In the genomic region with DNA sequence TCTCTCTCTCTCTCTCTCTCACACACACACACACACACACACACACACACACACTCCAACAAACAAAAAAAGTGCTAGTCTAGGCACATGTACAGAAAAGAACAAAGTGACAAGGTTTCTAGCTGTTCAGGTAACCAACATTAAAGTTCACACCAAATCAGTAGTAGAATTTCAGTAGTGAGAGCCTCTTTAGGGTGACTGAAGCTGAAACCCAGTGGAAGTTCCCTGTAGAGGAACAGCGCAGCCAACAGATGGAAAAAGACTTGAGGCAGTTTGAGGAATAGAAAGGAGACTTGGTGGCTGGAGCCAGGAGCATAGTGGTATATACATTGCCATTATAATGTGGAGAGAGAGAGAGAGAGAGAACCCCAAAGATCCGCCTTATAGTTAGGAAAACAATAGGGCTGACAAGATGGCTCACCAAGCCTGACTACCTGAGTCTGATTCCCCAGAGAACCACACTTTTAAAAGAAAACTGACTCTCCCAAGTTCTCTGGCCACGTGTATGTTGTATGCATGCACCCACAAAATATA, we compare ENCODE assay signal across 9 mouse cellular contexts. TPM values are rescaled to one million over a fixed set of nuclear protein-coding genes. Genes with fewer than 3 reads are reported as not detected.
DNase-seq lines count a peak whose midpoint lies in the region; ATAC-seq and TF ChIP-seq lines count a peak whose summit lies in the region.
"Had no signal": no experiment of that assay in that cellular context is flagged by ENCODE, and none has a peak within 500 bp of the region (broad histone marks: within the 10 kb centered on the region; RNA-seq: fewer than 3 reads in every experiment).

No protein-coding gene starts in this region.

- no peaks in the 10 kb centered on the region for H3K27me3 ChIP-seq in spleen, adult 2 months (ENCODE audit: control insufficient read depth, insufficient read depth, low read length)
- no peaks in the 10 kb centered on the region for H3K27me3 ChIP-seq in limb, embryonic 12.5 days
- H3K27me3 ChIP-seq in stomach, embryonic 15.5 days (replicated peaks), result no peaks in the 10 kb centered on the region

- H3K4me1 ChIP-seq in spleen, adult 2 months (ENCODE audit: control insufficient read depth, insufficient read depth, insufficient read length), result peaks cover 6% of the 10 kb centered on the region; the same call in 1 of the 2 replicates
- peaks cover 18% of the 10 kb centered on the region for H3K4me1 ChIP-seq in limb, embryonic 12.5 days (replicated peaks)
- H3K4me1 ChIP-seq in stomach, embryonic 15.5 days, result peaks cover 11% of the 10 kb centered on the region

- H3K36me3 ChIP-seq in spleen, adult 2 months (ENCODE audit: control insufficient read depth, insufficient read depth, low read length), result no peaks in the 10 kb centered on the region
- peaks cover 11% of the 10 kb centered on the region; the same call in 1 of the 2 replicates for H3K36me3 ChIP-seq in limb, embryonic 12.5 days
- 0 out of 2 replicates have a peak, but pooled peaks cover 2% of the 10 kb centered on the region for H3K36me3 ChIP-seq in stomach, embryonic 15.5 days

- peak overlapping the region; percentile 75 for H3K4me2 ChIP-seq in limb, embryonic 12.5 days
- peak overlapping the region; percentile 72 for H3K4me2 ChIP-seq in stomach, embryonic 15.5 days

- TF ChIP-seq CTCF in spleen, adult 2 months (IDR thresholded peaks at IDR 0.05; ENCODE audit: extremely low read depth, insufficient read depth, insufficient read length, insufficient replicate concordance), result no peak

- intact Hi-C loops in left cerebral cortex, postnatal 10 days (cut with DNase I), result no loop called here

- 20% methylated on average over 3 of the region's 3 CpGs for WGBS in spleen, adult 2 months
- WGBS in limb, embryonic 12.5 days, result 44% methylated on average over 3 of the region's 3 CpGs
- WGBS in stomach, embryonic 15.5 days, result 37% methylated on average over 3 of the region's 3 CpGs

- ATAC-seq in limb, embryonic 12.5 days (ENCODE audit: insufficient number of reproducible peaks, insufficient read depth, low FRiP score, low TSS enrichment, low read depth), result no peak
- ATAC-seq in stomach, embryonic 15.5 days (ENCODE audit: insufficient read depth, low FRiP score, low read depth), result no peak
- ATAC-seq in megakaryocyte progenitor cell, adult 5-6 weeks (replicated peaks; ENCODE audit: poor library complexity), result no peak

- H3K4me3 ChIP-seq in spleen, adult 2 months (ENCODE audit: extremely low read depth, insufficient read depth, insufficient read length), result no peak overlapping the region; the same call in 1 of the 2 replicates
- peak overlapping the region; percentile 83 for H3K4me3 ChIP-seq in limb, embryonic 12.5 days (replicated peaks)
- peak overlapping the region; percentile 77 for H3K4me3 ChIP-seq in stomach, embryonic 15.5 days (replicated peaks)

- H3K27ac ChIP-seq in spleen, adult 2 months (ENCODE audit: insufficient read depth, low read length), result 0 out of 2 replicates have a peak overlapping the region, but pooled peaks have one; percentile 89
- peak overlapping the region; percentile 0; the same call in 1 of the 2 replicates for H3K27ac ChIP-seq in limb, embryonic 12.5 days
- H3K27ac ChIP-seq in stomach, embryonic 15.5 days, result peak overlapping the region; percentile 98

- TF ChIP-seq POLR2A in spleen, adult 2 months (IDR thresholded peaks at IDR 0.05; ENCODE audit: low read depth, low read length), result no peak

- no peaks in the 10 kb centered on the region for H3K9me3 ChIP-seq in limb, embryonic 12.5 days
- H3K9me3 ChIP-seq in stomach, embryonic 15.5 days, result no peaks in the 10 kb centered on the region

- DNase-seq in embryo, embryonic 10 days (ENCODE audit: low spot score), result peak; percentile 10
- no peak for DNase-seq in embryo, embryonic 11 days
- no peak for DNase-seq in spleen, adult 2 months (ENCODE audit: low read depth in 1 of 2, low spot score in 2 of 2)
- DNase-seq in spleen, postnatal 4 days (ENCODE audit: low spot score in 2 of 2), result no peak
- DNase-seq in left cerebral cortex, postnatal 10 days (ENCODE audit: extremely low spot score in 1 of 2, low spot score in 2 of 2), result no peak

- peak overlapping the region; percentile 92 for H3K9ac ChIP-seq in limb, embryonic 12.5 days (replicated peaks)
- peak overlapping the region; percentile 79 for H3K9ac ChIP-seq in stomach, embryonic 15.5 days

RNA-seq across cellular contexts. Expression of gene Tmem79, which starts 1.0 kb away (rescaled TPM):
- polyA plus RNA-seq in spleen, adult 2 months (2012; rRNA removed), result 1.1 and 1.6 TPM in 2 replicates
- polyA plus RNA-seq in limb, embryonic 12.5 days (2016; fragmentation: Nextera tagmentation; extraction: Ambion mirVana), result 2.6 and 2.9 TPM in 2 replicates
- 21.6 and 30.6 TPM in 2 replicates for polyA plus RNA-seq in stomach, embryonic 15.5 days (2015; fragmentation: Nextera tagmentation; extraction: Ambion mirVana)
- 1 to 10 TPM in 1 of 2 experiments, under 1 TPM in 1; 0.63 to 1.5 TPM for total RNA-seq in left cerebral cortex, postnatal 10 days (2021)
- 1.1 and 1.9 TPM in 2 replicates for total RNA-seq in megakaryocyte progenitor cell, adult 5-6 weeks (2015)
- total RNA-seq in megakaryocyte progenitor cell, adult 5-6 weeks (2017), result 1.3 and 2.3 TPM in 2 replicates
- total RNA-seq: neutrophil, adult 5-6 weeks had no signal

RNA-seq across cellular contexts. Expression of gene Smg5, which starts 1.1 kb away (rescaled TPM):
- 64.6 and 70.3 TPM in 2 replicates for polyA plus RNA-seq in spleen, adult 2 months (2012; rRNA removed)
- polyA plus RNA-seq in limb, embryonic 12.5 days (2016; fragmentation: Nextera tagmentation; extraction: Ambion mirVana), result 69.2 and 74.4 TPM in 2 replicates
- polyA plus RNA-seq in stomach, embryonic 15.5 days (2015; fragmentation: Nextera tagmentation; extraction: Ambion mirVana), result 48.5 and 51.1 TPM in 2 replicates
- 10 to 100 TPM; 73.5 to 74.7 TPM for total RNA-seq in left cerebral cortex, postnatal 10 days (2021)
- total RNA-seq in megakaryocyte progenitor cell, adult 5-6 weeks (2015), result 31.3 and 31.6 TPM in 2 replicates
- total RNA-seq in megakaryocyte progenitor cell, adult 5-6 weeks (2017), result 59.8 and 62.6 TPM in 2 replicates

RNA-seq across cellular contexts. Expression of gene Glmp, which starts 10.1 kb away (rescaled TPM):
- polyA plus RNA-seq in spleen, adult 2 months (2012; rRNA removed), result 116 and 118 TPM in 2 replicates
- polyA plus RNA-seq in limb, embryonic 12.5 days (2016; fragmentation: Nextera tagmentation; extraction: Ambion mirVana), result 143 and 164 TPM in 2 replicates
- 182 and 197 TPM in 2 replicates for polyA plus RNA-seq in stomach, embryonic 15.5 days (2015; fragmentation: Nextera tagmentation; extraction: Ambion mirVana)
- total RNA-seq in left cerebral cortex, postnatal 10 days (2021), result 10 to 100 TPM; 74.6 to 79.2 TPM
- total RNA-seq in megakaryocyte progenitor cell, adult 5-6 weeks (2015), result 86.5 and 116 TPM in 2 replicates
- total RNA-seq in megakaryocyte progenitor cell, adult 5-6 weeks (2017), result 20.2 and 23.9 TPM in 2 replicates

RNA-seq across cellular contexts. Expression of gene Paqr6, which starts 29.4 kb away (rescaled TPM):
- polyA plus RNA-seq in spleen, adult 2 months (2012; rRNA removed), result 4.3 and 4.4 TPM in 2 replicates
- 2.8 and 3.2 TPM in 2 replicates for polyA plus RNA-seq in limb, embryonic 12.5 days (2016; fragmentation: Nextera tagmentation; extraction: Ambion mirVana)
- polyA plus RNA-seq in stomach, embryonic 15.5 days (2015; fragmentation: Nextera tagmentation; extraction: Ambion mirVana), result 9.9 and 13.3 TPM in 2 replicates
- 1 to 10 TPM; 3.5 to 3.6 TPM for total RNA-seq in left cerebral cortex, postnatal 10 days (2021)
- total RNA-seq in megakaryocyte progenitor cell, adult 5-6 weeks (2015), result 0.15 TPM in 1 of 2 replicates, not detected in the other
- not detected in 2 replicates for total RNA-seq in megakaryocyte progenitor cell, adult 5-6 weeks (2017)
- total RNA-seq: neutrophil, adult 5-6 weeks had no signal

RNA-seq across cellular contexts. Expression of gene Bglap3, which starts 37.6 kb away (rescaled TPM):
- polyA plus RNA-seq in spleen, adult 2 months (2012; rRNA removed), result 0.21 and 0.27 TPM in 2 replicates
- 0.10 and 0.29 TPM in 2 replicates for polyA plus RNA-seq in limb, embryonic 12.5 days (2016; fragmentation: Nextera tagmentation; extraction: Ambion mirVana)
- polyA plus RNA-seq in stomach, embryonic 15.5 days (2015; fragmentation: Nextera tagmentation; extraction: Ambion mirVana), result 1.8 and 4.1 TPM in 2 replicates
- total RNA-seq in left cerebral cortex, postnatal 10 days (2021), result under 1 TPM in 1 of 2 experiments, not detected in 1; 0.66 TPM
- not detected in 2 replicates for total RNA-seq in megakaryocyte progenitor cell, adult 5-6 weeks (2015)
- not detected in 2 replicates for total RNA-seq in megakaryocyte progenitor cell, adult 5-6 weeks (2017)
- total RNA-seq: neutrophil, adult 5-6 weeks had no signal

Comparison
In these comparisons a context has a peak if more than half of its experiments do, and no peak if none do; other contexts are left out.
1. H3K27ac ChIP-seq: peak in every context shown above with its lines; median percentile 98 in stomach, embryonic 15.5 days; 89 in spleen, adult 2 months; 0 in limb, embryonic 12.5 days.